Mouse (Mus musculus): ENCODE measurements at regions not wholly inside any gene's neighbourhood (a gene's known extent, or its start where the extent isn't known, plus 50 kb on each side); places are given as distances from the start of the nearest gene placed in this dataset.
A peak's percentile ranks its signal among the peaks of the same experiment; 100 is the strongest.

- no peaks in the 10 kb centered on the region for H3K27me3 ChIP-seq (ENCODE audit: control insufficient read depth, insufficient read depth, low read length)
- no peaks in the 10 kb centered on the region for H3K36me3 ChIP-seq (replicated peaks; ENCODE audit: control insufficient read depth, insufficient read depth, low read depth, low read length)
- 47% methylated on average over 9 of the region's 9 CpGs for WGBS
- no peaks in the 10 kb centered on the region for H3K4me1 ChIP-seq (ENCODE audit: control insufficient read depth, insufficient read depth, low read length)
- no peak overlapping the region for H3K27ac ChIP-seq (replicated peaks; ENCODE audit: low read depth, low read length)
- no peak overlapping the region for H3K4me3 ChIP-seq (ENCODE audit: low read depth, low read length)
- no peak for DNase-seq (ENCODE audit: low spot score)
- H3K9ac ChIP-seq (replicated peaks; ENCODE audit: low read length), result no peak overlapping the region
- no peak overlapping the region for H3K4me2 ChIP-seq (ENCODE audit: low read depth, low read length)
- H3K9me3 ChIP-seq (replicated peaks; ENCODE audit: control insufficient read depth, low read length), result no peaks in the 10 kb centered on the region
- 0 out of 2 replicates have a peak, but pooled peaks have one; percentile 14 for ATAC-seq (replicated peaks; ENCODE audit: insufficient number of reproducible peaks, low FRiP score, low TSS enrichment, low read depth)
These were observed 510.0 kb downstream of the Btbd3 start for GRCm38 (mm10) chr2:138766275-138766842.

DNA sequence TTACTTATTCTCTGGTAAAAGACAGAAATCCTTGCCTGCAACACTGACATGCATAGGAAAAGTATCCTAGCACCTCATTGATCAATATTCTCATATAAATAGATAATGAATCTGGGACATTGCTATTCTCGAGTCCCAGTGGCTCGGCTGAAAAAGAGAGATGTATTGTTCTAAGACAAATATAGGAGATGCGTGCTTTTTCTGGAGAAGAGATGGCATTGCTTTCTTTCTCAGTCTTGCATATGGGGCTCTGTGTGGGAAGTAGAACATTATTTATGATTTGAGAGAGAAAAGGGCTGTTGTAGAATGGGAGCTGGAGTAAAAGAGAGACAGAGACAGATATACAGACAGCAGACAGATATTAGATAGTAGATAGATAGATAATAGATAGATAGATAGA is 527.4 kb downstream of the Btbd3 start:
- 90% methylated on average over 3 of the region's 3 CpGs for WGBS
- no peaks in the 10 kb centered on the region for H3K36me3 ChIP-seq (replicated peaks; ENCODE audit: control insufficient read depth, insufficient read depth, low read depth, low read length)
- H3K27me3 ChIP-seq (ENCODE audit: control insufficient read depth, insufficient read depth, low read length), result no peaks in the 10 kb centered on the region
- H3K4me2 ChIP-seq (ENCODE audit: low read depth, low read length), result no peak overlapping the region
- H3K4me3 ChIP-seq (ENCODE audit: low read depth, low read length), result no peak overlapping the region
- no peak overlapping the region for H3K9ac ChIP-seq (replicated peaks; ENCODE audit: low read length)
- no peaks in the 10 kb centered on the region for H3K4me1 ChIP-seq (ENCODE audit: control insufficient read depth, insufficient read depth, low read length)
- DNase-seq (ENCODE audit: low spot score), result no peak
- ATAC-seq (replicated peaks; ENCODE audit: insufficient number of reproducible peaks, low FRiP score, low TSS enrichment, low read depth), result no peak
- no peak overlapping the region for H3K27ac ChIP-seq (replicated peaks; ENCODE audit: low read depth, low read length)
- no peaks in the 10 kb centered on the region for H3K9me3 ChIP-seq (replicated peaks; ENCODE audit: control insufficient read depth, low read length)

DNA sequence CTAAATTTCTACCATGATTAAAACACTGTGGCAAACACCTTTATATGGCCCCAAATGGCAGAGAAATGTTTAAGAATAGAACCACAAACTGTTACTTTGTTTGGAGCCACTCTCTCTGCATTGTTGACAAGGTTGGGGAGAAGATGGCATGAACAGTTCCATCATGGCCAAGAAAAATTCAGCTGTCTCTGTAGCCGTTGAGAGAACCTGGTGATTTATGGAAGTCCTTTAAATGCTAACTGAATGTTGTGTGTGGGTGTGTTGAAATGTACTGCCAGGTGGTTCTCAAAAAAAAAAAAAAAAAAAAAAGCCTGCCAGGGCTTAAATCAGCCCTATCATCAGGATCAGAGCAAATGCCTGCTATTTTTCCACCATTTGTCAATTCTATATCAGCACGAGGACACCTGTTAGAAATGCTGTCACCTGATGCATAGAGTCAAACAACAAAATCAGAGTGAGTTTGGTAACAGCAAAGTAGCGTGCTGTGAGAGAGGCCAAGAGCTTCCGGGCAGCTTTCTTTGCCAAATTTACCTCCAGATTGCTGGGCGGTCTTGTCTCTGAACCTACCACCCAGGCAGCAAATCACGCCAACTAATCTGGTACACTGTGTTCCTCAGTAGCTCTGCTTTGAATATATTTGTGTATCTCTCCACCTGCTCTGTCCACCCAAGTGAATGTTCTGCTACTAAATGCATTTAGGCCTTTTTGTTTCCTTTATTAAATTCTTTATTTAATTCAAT is 536.5 kb downstream of the Btbd3 start:
- Histone ChIP-seq H3K4me2 (ENCODE audit: low read depth, low read length) (no peak overlapping the region), H3K27ac (replicated peaks; ENCODE audit: low read depth, low read length) (no peak overlapping the region), H3K27me3 (ENCODE audit: control insufficient read depth, insufficient read depth, low read length) (no peaks in the 10 kb centered on the region), H3K9ac (replicated peaks; ENCODE audit: low read length) (no peak overlapping the region), H3K4me3 (ENCODE audit: low read depth, low read length) (no peak overlapping the region), H3K4me1 (ENCODE audit: control insufficient read depth, insufficient read depth, low read length) (no peaks in the 10 kb centered on the region), H3K9me3 (replicated peaks; ENCODE audit: control insufficient read depth, low read length) (no peaks in the 10 kb centered on the region), H3K36me3 (replicated peaks; ENCODE audit: control insufficient read depth, insufficient read depth, low read depth, low read length) (no peaks in the 10 kb centered on the region)
- WGBS, result 84% methylated on average over 6 of the region's 6 CpGs
- no peak for DNase-seq (ENCODE audit: low spot score)
- ATAC-seq (replicated peaks; ENCODE audit: insufficient number of reproducible peaks, low FRiP score, low TSS enrichment, low read depth), result no peak

DNA sequence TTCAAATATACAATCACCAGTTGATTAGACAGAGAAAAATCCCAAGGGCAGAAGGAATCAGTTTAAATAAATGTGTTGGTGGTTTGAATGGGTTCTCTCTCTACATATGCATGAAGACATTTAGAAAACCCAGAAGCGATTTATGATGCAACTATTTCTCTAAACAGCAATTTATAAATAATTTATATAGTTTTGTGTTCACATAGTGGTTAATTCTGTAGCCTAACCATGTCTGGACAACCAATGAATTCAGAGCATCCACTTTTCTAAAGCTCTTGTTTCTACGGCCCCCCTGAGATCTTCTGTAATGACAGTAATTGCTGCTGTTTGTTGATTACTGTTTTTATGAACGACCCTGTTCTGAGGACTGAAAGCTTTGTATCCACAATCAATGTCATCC is 549.8 kb downstream of the Btbd3 start:
- DNase-seq (ENCODE audit: low spot score), result no peak
- Histone ChIP-seq H3K4me3 (ENCODE audit: low read depth, low read length) (no peak overlapping the region), H3K9me3 (replicated peaks; ENCODE audit: control insufficient read depth, low read length) (no peaks in the 10 kb centered on the region), H3K4me1 (ENCODE audit: control insufficient read depth, insufficient read depth, low read length) (no peaks in the 10 kb centered on the region), H3K27me3 (ENCODE audit: control insufficient read depth, insufficient read depth, low read length) (no peaks in the 10 kb centered on the region), H3K4me2 (ENCODE audit: low read depth, low read length) (no peak overlapping the region), H3K36me3 (replicated peaks; ENCODE audit: control insufficient read depth, insufficient read depth, low read depth, low read length) (no peaks in the 10 kb centered on the region), H3K27ac (replicated peaks; ENCODE audit: low read depth, low read length) (no peak overlapping the region), H3K9ac (replicated peaks; ENCODE audit: low read length) (no peak overlapping the region)
- no peak for ATAC-seq (replicated peaks; ENCODE audit: insufficient number of reproducible peaks, low FRiP score, low TSS enrichment, low read depth)
- 68% methylated on average over 3 of the region's 3 CpGs for WGBS

DNA sequence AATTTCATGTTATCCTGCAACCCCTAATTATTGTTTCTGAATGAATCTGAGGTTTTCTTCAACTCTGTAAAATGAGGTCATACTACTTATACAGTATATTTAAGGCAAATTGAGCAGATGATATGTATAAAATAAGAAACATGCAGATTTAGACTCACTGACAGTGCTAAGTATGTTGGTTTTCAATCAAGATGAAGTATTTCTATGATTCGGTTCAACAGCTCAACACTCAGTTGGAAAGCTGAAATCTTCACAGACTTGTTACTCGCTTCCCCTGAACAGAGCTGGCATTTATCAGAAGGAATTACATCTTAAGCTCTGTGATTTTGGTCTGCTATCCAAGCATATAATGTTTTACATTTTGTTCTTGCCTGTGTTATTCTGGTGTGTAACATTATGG is 553.4 kb downstream of the Btbd3 start:
- Histone ChIP-seq H3K4me2 (ENCODE audit: low read depth, low read length) (no peak overlapping the region), H3K9me3 (replicated peaks; ENCODE audit: control insufficient read depth, low read length) (no peaks in the 10 kb centered on the region), H3K9ac (replicated peaks; ENCODE audit: low read length) (no peak overlapping the region), H3K4me3 (ENCODE audit: low read depth, low read length) (no peak overlapping the region), H3K27ac (replicated peaks; ENCODE audit: low read depth, low read length) (no peak overlapping the region), H3K4me1 (ENCODE audit: control insufficient read depth, insufficient read depth, low read length) (no peaks in the 10 kb centered on the region), H3K27me3 (ENCODE audit: control insufficient read depth, insufficient read depth, low read length) (no peaks in the 10 kb centered on the region), H3K36me3 (replicated peaks; ENCODE audit: control insufficient read depth, insufficient read depth, low read depth, low read length) (no peaks in the 10 kb centered on the region)
- ATAC-seq (replicated peaks; ENCODE audit: insufficient number of reproducible peaks, low FRiP score, low TSS enrichment, low read depth), result no peak
- WGBS, result 90% methylated on average over 2 of the region's 2 CpGs
- no peak for DNase-seq (ENCODE audit: low spot score)

- Histone ChIP-seq H3K4me2 (ENCODE audit: low read depth, low read length) (no peak overlapping the region), H3K4me3 (ENCODE audit: low read depth, low read length) (no peak overlapping the region), H3K9ac (replicated peaks; ENCODE audit: low read length) (no peak overlapping the region), H3K36me3 (replicated peaks; ENCODE audit: control insufficient read depth, insufficient read depth, low read depth, low read length) (no peaks in the 10 kb centered on the region), H3K27me3 (ENCODE audit: control insufficient read depth, insufficient read depth, low read length) (no peaks in the 10 kb centered on the region), H3K27ac (replicated peaks; ENCODE audit: low read depth, low read length) (no peak overlapping the region), H3K9me3 (replicated peaks; ENCODE audit: control insufficient read depth, low read length) (no peaks in the 10 kb centered on the region), H3K4me1 (ENCODE audit: control insufficient read depth, insufficient read depth, low read length) (no peaks in the 10 kb centered on the region)
- DNase-seq (ENCODE audit: low spot score) (no peak), ATAC-seq (replicated peaks; ENCODE audit: insufficient number of reproducible peaks, low FRiP score, low TSS enrichment, low read depth) (no peak)
- 94% methylated on average over 4 of the region's 4 CpGs for WGBS
These were observed 564.1 kb downstream of the Btbd3 start for GRCm38 (mm10) chr2:138820489-138820888.

GRCm38 (mm10) chr2:138824873-138825272 is 568.5 kb downstream of the Btbd3 start:
- no peak for DNase-seq (ENCODE audit: low spot score)
- Histone ChIP-seq H3K27me3 (ENCODE audit: control insufficient read depth, insufficient read depth, low read length) (no peaks in the 10 kb centered on the region), H3K4me2 (ENCODE audit: low read depth, low read length) (no peak overlapping the region), H3K9ac (replicated peaks; ENCODE audit: low read length) (no peak overlapping the region), H3K4me1 (ENCODE audit: control insufficient read depth, insufficient read depth, low read length) (no peaks in the 10 kb centered on the region), H3K4me3 (ENCODE audit: low read depth, low read length) (no peak overlapping the region), H3K9me3 (replicated peaks; ENCODE audit: control insufficient read depth, low read length) (no peaks in the 10 kb centered on the region), H3K36me3 (replicated peaks; ENCODE audit: control insufficient read depth, insufficient read depth, low read depth, low read length) (no peaks in the 10 kb centered on the region), H3K27ac (replicated peaks; ENCODE audit: low read depth, low read length) (no peak overlapping the region)
- WGBS, result 79% methylated on average over 4 of the region's 4 CpGs
- no peak for ATAC-seq (replicated peaks; ENCODE audit: insufficient number of reproducible peaks, low FRiP score, low TSS enrichment, low read depth)

DNA sequence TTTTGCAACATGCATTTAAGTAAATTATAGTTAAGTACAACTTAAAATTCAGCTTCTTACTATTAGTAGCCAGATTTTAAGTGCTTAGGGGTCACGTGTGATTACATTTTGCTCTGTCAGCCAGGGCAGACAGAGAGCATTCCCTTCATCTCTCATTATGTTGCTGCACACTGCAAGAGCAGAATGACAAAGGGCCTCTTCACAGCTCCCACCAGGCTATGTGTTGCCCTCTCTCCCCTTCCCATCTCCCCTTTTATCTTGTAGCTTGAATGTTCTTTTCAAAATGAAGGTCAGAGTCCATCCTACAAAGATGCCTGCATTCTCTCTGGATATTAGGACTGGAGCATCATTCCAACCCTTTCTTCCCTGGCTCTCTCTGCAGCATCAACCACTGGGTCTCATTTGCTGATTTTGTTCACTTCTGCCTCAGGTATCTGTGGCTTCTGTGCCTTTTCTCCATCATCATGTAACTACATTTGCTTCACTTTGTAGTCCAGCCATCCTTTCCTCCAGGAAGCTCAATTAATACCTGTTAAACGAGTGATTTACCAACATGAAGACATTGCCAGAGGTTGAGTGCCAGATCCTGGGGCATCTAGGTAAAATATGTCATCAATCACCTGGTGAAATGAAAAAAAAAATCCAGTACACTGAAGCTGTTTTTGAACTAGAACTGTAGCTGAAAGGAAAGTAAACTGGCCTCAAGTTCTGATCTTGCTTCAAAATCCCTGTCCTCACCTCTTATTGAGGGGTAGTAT is 571.6 kb downstream of the Btbd3 start:
- ATAC-seq (replicated peaks; ENCODE audit: insufficient number of reproducible peaks, low FRiP score, low TSS enrichment, low read depth), result peak; percentile 52; the same call in 1 of the 2 replicates
- Histone ChIP-seq H3K27me3 (ENCODE audit: control insufficient read depth, insufficient read depth, low read length) (no peaks in the 10 kb centered on the region), H3K27ac (replicated peaks; ENCODE audit: low read depth, low read length) (no peak overlapping the region), H3K36me3 (replicated peaks; ENCODE audit: control insufficient read depth, insufficient read depth, low read depth, low read length) (no peaks in the 10 kb centered on the region), H3K4me1 (ENCODE audit: control insufficient read depth, insufficient read depth, low read length) (no peaks in the 10 kb centered on the region), H3K4me3 (ENCODE audit: low read depth, low read length) (no peak overlapping the region), H3K9ac (replicated peaks; ENCODE audit: low read length) (no peak overlapping the region), H3K9me3 (replicated peaks; ENCODE audit: control insufficient read depth, low read length) (no peaks in the 10 kb centered on the region), H3K4me2 (ENCODE audit: low read depth, low read length) (no peak overlapping the region)
- 39% methylated on average over 2 of the region's 2 CpGs for WGBS
- DNase-seq (ENCODE audit: low spot score), result no peak
